Mouse (Mus musculus): ENCODE measurements around the gene Cdc25a. TPM values are rescaled to one million over a fixed set of nuclear protein-coding genes. Genes with fewer than 3 reads are reported as not detected.

The Cdc25a gene
- polyA plus RNA-seq, 1 experiment from 2014 or later, result 32.1 TPM

- Histone ChIP-seq H3K4me2 (replicated peaks) (no peak overlapping the region), H3K36me3 (peaks cover 14% of the 10 kb centered on the region), H3K4me1 (replicated peaks) (peaks cover 10% of the 10 kb centered on the region; the same call in 1 of the 2 replicates), H3K9ac (no peak overlapping the region), H3K9me3 (no peaks in the 10 kb centered on the region), H3K27me3 (replicated peaks) (no peaks in the 10 kb centered on the region), H3K27ac (peak overlapping the region; percentile 62; the same call in 1 of the 2 replicates), H3K4me3 (replicated peaks) (no peak overlapping the region)
- no peak for ATAC-seq
- WGBS, result 75% methylated on average over 8 of the region's 8 CpGs
Observed at GRCm38 (mm10) chr9:109896253-109897150, 21.1 kb downstream of the Cdc25a start.

GRCm38 (mm10) chr9:109898027-109898426, 22.6 kb downstream of the Cdc25a start:
- Histone ChIP-seq H3K27ac (peak overlapping the region; percentile 24; the same call in 1 of the 2 replicates), H3K4me2 (replicated peaks) (no peak overlapping the region), H3K36me3 (peaks cover 1% of the 10 kb centered on the region; the same call in 1 of the 2 replicates), H3K4me1 (replicated peaks) (0 out of 2 replicates have a peak, but pooled peaks cover 7% of the 10 kb centered on the region), H3K4me3 (replicated peaks) (no peak overlapping the region), H3K27me3 (replicated peaks) (no peaks in the 10 kb centered on the region), H3K9ac (no peak overlapping the region), H3K9me3 (no peaks in the 10 kb centered on the region)
- 30% methylated on average over 2 of the region's 2 CpGs for WGBS
- ATAC-seq, result no peak

- H3K27ac ChIP-seq, result 0 out of 2 replicates have a peak overlapping the region, but pooled peaks have one; percentile 20
- no peaks in the 10 kb centered on the region for H3K27me3 ChIP-seq (replicated peaks)
- H3K9me3 ChIP-seq, result no peaks in the 10 kb centered on the region
- H3K9ac ChIP-seq, result no peak overlapping the region
- H3K4me1 ChIP-seq (replicated peaks), result 0 out of 2 replicates have a peak, but pooled peaks cover 7% of the 10 kb centered on the region
- no peak overlapping the region for H3K4me2 ChIP-seq (replicated peaks)
- WGBS, result 33% methylated on average over 15 of the region's 15 CpGs
- H3K4me3 ChIP-seq (replicated peaks), result no peak overlapping the region
- H3K36me3 ChIP-seq, result no peaks in the 10 kb centered on the region
- ATAC-seq, result no peak
Observed at GRCm38 (mm10) chr9:109899361-109899760, 24.0 kb downstream of the Cdc25a start.

GRCm38 (mm10) chr9:109899774-109900173, 24.4 kb downstream of the Cdc25a start:
- H3K9me3 ChIP-seq, result no peaks in the 10 kb centered on the region
- H3K4me1 ChIP-seq (replicated peaks), result 0 out of 2 replicates have a peak, but pooled peaks cover 4% of the 10 kb centered on the region
- WGBS, result 62% methylated on average over 8 of the region's 8 CpGs
- H3K36me3 ChIP-seq, result no peaks in the 10 kb centered on the region
- no peak for ATAC-seq
- no peak overlapping the region for H3K9ac ChIP-seq
- no peak overlapping the region for H3K4me2 ChIP-seq (replicated peaks)
- no peaks in the 10 kb centered on the region for H3K27me3 ChIP-seq (replicated peaks)
- H3K27ac ChIP-seq, result 0 out of 2 replicates have a peak overlapping the region, but pooled peaks have one; percentile 20
- no peak overlapping the region for H3K4me3 ChIP-seq (replicated peaks)

GRCm38 (mm10) chr9:109900604-109901003, 25.2 kb downstream of the Cdc25a start:
- ATAC-seq, result no peak
- H3K4me1 ChIP-seq (replicated peaks), result 0 out of 2 replicates have a peak, but pooled peaks cover 4% of the 10 kb centered on the region
- H3K36me3 ChIP-seq, result no peaks in the 10 kb centered on the region
- 75% methylated on average over 3 of the region's 3 CpGs for WGBS
- H3K4me3 ChIP-seq (replicated peaks), result no peak overlapping the region
- no peaks in the 10 kb centered on the region for H3K9me3 ChIP-seq
- no peak overlapping the region for H3K9ac ChIP-seq
- no peaks in the 10 kb centered on the region for H3K27me3 ChIP-seq (replicated peaks)
- no peak overlapping the region for H3K4me2 ChIP-seq (replicated peaks)
- H3K27ac ChIP-seq, result no peak overlapping the region

GRCm38 (mm10) chr9:109902246-109902645, 26.9 kb downstream of the Cdc25a start:
- no peaks in the 10 kb centered on the region for H3K36me3 ChIP-seq
- WGBS, result 64% methylated on average over 4 of the region's 4 CpGs
- no peaks in the 10 kb centered on the region for H3K27me3 ChIP-seq (replicated peaks)
- no peak overlapping the region for H3K9ac ChIP-seq
- no peaks in the 10 kb centered on the region for H3K9me3 ChIP-seq
- no peak overlapping the region for H3K27ac ChIP-seq
- ATAC-seq, result no peak
- H3K4me3 ChIP-seq (replicated peaks), result no peak overlapping the region
- no peak overlapping the region for H3K4me2 ChIP-seq (replicated peaks)
- peaks cover 4% of the 10 kb centered on the region; the same call in 1 of the 2 replicates for H3K4me1 ChIP-seq (replicated peaks)

- Histone ChIP-seq H3K4me3 (replicated peaks) (no peak overlapping the region), H3K9ac (no peak overlapping the region), H3K27me3 (replicated peaks) (no peaks in the 10 kb centered on the region), H3K36me3 (no peaks in the 10 kb centered on the region), H3K27ac (no peak overlapping the region), H3K9me3 (no peaks in the 10 kb centered on the region), H3K4me2 (replicated peaks) (no peak overlapping the region), H3K4me1 (replicated peaks) (peaks cover 4% of the 10 kb centered on the region; the same call in 1 of the 2 replicates)
- WGBS, result 64% methylated on average over 5 of the region's 5 CpGs
- no peak for ATAC-seq
Observed at GRCm38 (mm10) chr9:109902740-109903139, 27.4 kb downstream of the Cdc25a start.

GRCm38 (mm10) chr9:109907300-109907699, 31.9 kb downstream of the Cdc25a start:
- ATAC-seq, result peak; percentile 43
- H3K4me2 ChIP-seq (replicated peaks), result no peak overlapping the region

GRCm38 (mm10) chr9:109907774-109908465, 32.5 kb downstream of the Cdc25a start:
- no peaks in the 10 kb centered on the region; the same call in 1 of the 2 replicates for H3K4me1 ChIP-seq (replicated peaks)
- no peak overlapping the region for H3K4me2 ChIP-seq (replicated peaks)
- no peaks in the 10 kb centered on the region for H3K27me3 ChIP-seq (replicated peaks)
- no peak overlapping the region for H3K4me3 ChIP-seq (replicated peaks)
- H3K36me3 ChIP-seq, result no peaks in the 10 kb centered on the region
- no peaks in the 10 kb centered on the region for H3K9me3 ChIP-seq
- no peak overlapping the region for H3K9ac ChIP-seq
- 0 out of 2 replicates have a peak, but pooled peaks have one; percentile 34 for ATAC-seq
- 0 out of 2 replicates have a peak overlapping the region, but pooled peaks have one; percentile 27 for H3K27ac ChIP-seq
- 68% methylated on average over 6 of the region's 6 CpGs for WGBS

More at GRCm38 (mm10) chr9:109907300-109907699, 31.9 kb downstream of the Cdc25a start:
- 0 out of 2 replicates have a peak overlapping the region, but pooled peaks have one; percentile 27 for H3K27ac ChIP-seq
- WGBS, result 45% methylated on average over 8 of the region's 8 CpGs
- H3K9ac ChIP-seq, result no peak overlapping the region
- no peaks in the 10 kb centered on the region; the same call in 1 of the 2 replicates for H3K4me1 ChIP-seq (replicated peaks)
- no peaks in the 10 kb centered on the region for H3K27me3 ChIP-seq (replicated peaks)
- H3K4me3 ChIP-seq (replicated peaks), result no peak overlapping the region
- no peaks in the 10 kb centered on the region for H3K9me3 ChIP-seq
- H3K36me3 ChIP-seq, result no peaks in the 10 kb centered on the region

GRCm38 (mm10) chr9:109909102-109909501, 33.7 kb downstream of the Cdc25a start:
- H3K4me2 ChIP-seq (replicated peaks), result no peak overlapping the region
- no peak overlapping the region for H3K9ac ChIP-seq
- no peaks in the 10 kb centered on the region for H3K36me3 ChIP-seq
- H3K27ac ChIP-seq, result no peak overlapping the region
- no peaks in the 10 kb centered on the region for H3K9me3 ChIP-seq
- no peaks in the 10 kb centered on the region for H3K27me3 ChIP-seq (replicated peaks)
- no peak overlapping the region for H3K4me3 ChIP-seq (replicated peaks)
- no peak for ATAC-seq
- no peaks in the 10 kb centered on the region; the same call in 1 of the 2 replicates for H3K4me1 ChIP-seq (replicated peaks)
- WGBS, result 80% methylated on average over 8 of the region's 8 CpGs

GRCm38 (mm10) chr9:109909926-109910325, 34.5 kb downstream of the Cdc25a start:
- Histone ChIP-seq H3K36me3 (no peaks in the 10 kb centered on the region), H3K9ac (no peak overlapping the region), H3K9me3 (no peaks in the 10 kb centered on the region), H3K27me3 (replicated peaks) (no peaks in the 10 kb centered on the region), H3K4me2 (replicated peaks) (no peak overlapping the region), H3K4me3 (replicated peaks) (no peak overlapping the region), H3K27ac (no peak overlapping the region), H3K4me1 (replicated peaks) (no peaks in the 10 kb centered on the region; the same call in 1 of the 2 replicates)
- ATAC-seq, result no peak
- 88% methylated on average over 4 of the region's 4 CpGs for WGBS

GRCm38 (mm10) chr9:109911779-109912178, 36.4 kb downstream of the Cdc25a start:
- no peak for ATAC-seq
- Histone ChIP-seq H3K4me1 (replicated peaks) (no peaks in the 10 kb centered on the region; the same call in 1 of the 2 replicates), H3K4me2 (replicated peaks) (no peak overlapping the region), H3K27me3 (replicated peaks) (no peaks in the 10 kb centered on the region), H3K9ac (no peak overlapping the region), H3K9me3 (no peaks in the 10 kb centered on the region), H3K36me3 (no peaks in the 10 kb centered on the region), H3K4me3 (replicated peaks) (no peak overlapping the region), H3K27ac (no peak overlapping the region)
- 88% methylated on average over 7 of the region's 7 CpGs for WGBS
